Mouse (Mus musculus) limb, embryonic 10.5 days (tissue): ENCODE measurements around the gene Pnkd. TPM values are rescaled to one million over a fixed set of nuclear protein-coding genes. Genes with fewer than 3 reads are reported as not detected.

Experiments
- DNase-seq: peaks from one replicate; pipeline ENCODE4 v3.0.0-alpha.2; 2017; ENCODE audit warnings: low spot score
- H3K27ac ChIP-seq: fragments of 300-500 bp; sonication (generic); 2 replicates; pipeline ENCODE4 v1.5.1; 2016; ENCODE audit warnings: mild to moderate bottlenecking
- H3K27me3 ChIP-seq: fragments of 300-500 bp; sonication (generic); 2 replicates; pipeline ENCODE4 v1.6.1; 2016; ENCODE audit warnings: low read depth, mild to moderate bottlenecking; ENCODE audit not compliant: poor library complexity, severe bottlenecking
- H3K36me3 ChIP-seq: fragments of 300-500 bp; sonication (generic); 2 replicates; pipeline ENCODE4 v1.6.1; 2016; ENCODE audit warnings: mild to moderate bottlenecking, moderate library complexity
- H3K4me1 ChIP-seq: fragments of 300-500 bp; sonication (generic); 2 replicates; pipeline ENCODE4 v1.6.1; 2016
- H3K4me3 ChIP-seq: fragments of 300-500 bp; sonication (generic); 2 replicates; pipeline ENCODE4 v1.5.1; 2016; ENCODE audit warnings: mild to moderate bottlenecking, moderate library complexity
- H3K9me3 ChIP-seq: fragments of 300-500 bp; sonication (generic); replicated peaks from 2 replicates; pipeline ENCODE4 v1.6.1; 2016; ENCODE audit warnings: mild to moderate bottlenecking
- WGBS: fragments of 180-500 bp; shearing (Covaris S2); methylation state at CpG from one replicate; pipeline ENCODE4 v1.1.7; 2016; 5-methylcytosine and 5-hydroxymethylcytosine counted together
- polyA plus RNA-seq: library from polyadenylated mRNA; unstranded; fragments of >200 nt; fragmentation: Nextera tagmentation; extraction: Ambion mirVana; gene quantifications from 2 replicates; pipeline ENCODE4 v1.2.1, GENCODE M21; 2016

Pnkd gene
- 113 and 121 TPM in 2 replicates for polyA plus RNA-seq

- peaks cover 61% of the 10 kb centered on the region for H3K36me3 ChIP-seq
These were observed at the start of gene Pnkd, which contains the start of gene Aamp for GRCm38 (mm10) chr1:74284543-74285160. Gene Pnkd, plus strand, starts transcription at chr1:74284930. Gene Aamp, minus strand, starts transcription at chr1:74284738.

GRCm38 (mm10) chr1:74235938-74236589, 48.7 kb upstream of the Pnkd start, which contains the start of gene Arpc2:
Gene Arpc2, plus strand, starts transcription at chr1:74236084.
- Histone ChIP-seq H3K4me3 (peak within 1 kb of the TSS; percentile 95), H3K9me3 (no peaks in the 10 kb centered on the region), H3K36me3 (peaks cover 6% of the 10 kb centered on the region; the same call in 1 of the 2 replicates), H3K4me1 (peaks cover 26% of the 10 kb centered on the region), H3K27me3 (no peaks in the 10 kb centered on the region), H3K27ac (peak within 1 kb of the TSS; percentile 94)
- DNase-seq, result peak; percentile 99
- 2% methylated on average over 48 of the region's 55 CpGs for WGBS

More at GRCm38 (mm10) chr1:74284543-74285160, at the start of gene Pnkd, which contains the start of gene Aamp:
- Histone ChIP-seq H3K27me3 (no peaks in the 10 kb centered on the region), H3K27ac (peak within 1 kb of the TSS; percentile 85), H3K4me3 (peak within 1 kb of the TSS; percentile 78), H3K9me3 (no peaks in the 10 kb centered on the region), H3K4me1 (peaks cover 32% of the 10 kb centered on the region)
- peak; percentile 99 for DNase-seq
- under 1% methylated on average over 56 of the region's 56 CpGs for WGBS

- peak overlapping the region; percentile 95 for H3K4me3 ChIP-seq
- WGBS, result under 1% methylated on average over 46 of the region's 57 CpGs
- H3K4me1 ChIP-seq, result peaks cover 26% of the 10 kb centered on the region
- peak; percentile 71 for DNase-seq
- H3K27me3 ChIP-seq, result no peaks in the 10 kb centered on the region
- no peaks in the 10 kb centered on the region for H3K9me3 ChIP-seq
- peak overlapping the region; percentile 94 for H3K27ac ChIP-seq
- peaks cover 8% of the 10 kb centered on the region; the same call in 1 of the 2 replicates for H3K36me3 ChIP-seq
These were observed 48.0 kb upstream of the Pnkd start for GRCm38 (mm10) chr1:74236590-74237317.

- Histone ChIP-seq H3K27me3 (no peaks in the 10 kb centered on the region), H3K4me1 (peaks cover 26% of the 10 kb centered on the region), H3K4me3 (peak overlapping the region; percentile 95), H3K36me3 (peaks cover 16% of the 10 kb centered on the region), H3K9me3 (no peaks in the 10 kb centered on the region), H3K27ac (peak overlapping the region; percentile 94; the same call in 1 of the 2 replicates)
- DNase-seq, result no peak
- 56% methylated on average over 5 of the region's 5 CpGs for WGBS
These were observed 47.1 kb upstream of the Pnkd start for GRCm38 (mm10) chr1:74237671-74238070.

- WGBS, result 92% methylated on average over 1 of the region's 1 CpGs
These were observed 46.6 kb upstream of the Pnkd start for GRCm38 (mm10) chr1:74238136-74238535.

GRCm38 (mm10) chr1:74239162-74239561, 45.6 kb upstream of the Pnkd start:
- DNase-seq, result no peak
- Histone ChIP-seq H3K27ac (no peak overlapping the region), H3K4me3 (peak overlapping the region; percentile 26; the same call in 1 of the 2 replicates), H3K4me1 (peaks cover 26% of the 10 kb centered on the region), H3K27me3 (no peaks in the 10 kb centered on the region), H3K36me3 (peaks cover 20% of the 10 kb centered on the region), H3K9me3 (no peaks in the 10 kb centered on the region)
- WGBS, result 75% methylated on average over 7 of the region's 7 CpGs

More at GRCm38 (mm10) chr1:74238136-74238535, 46.6 kb upstream of the Pnkd start:
- Histone ChIP-seq H3K4me1 (peaks cover 26% of the 10 kb centered on the region), H3K27me3 (no peaks in the 10 kb centered on the region), H3K4me3 (peak overlapping the region; percentile 95), H3K9me3 (no peaks in the 10 kb centered on the region), H3K27ac (no peak overlapping the region), H3K36me3 (peaks cover 19% of the 10 kb centered on the region)
- DNase-seq, result no peak

- Histone ChIP-seq H3K4me3 (no peak overlapping the region; the same call in 1 of the 2 replicates), H3K4me1 (peaks cover 29% of the 10 kb centered on the region), H3K36me3 (peaks cover 20% of the 10 kb centered on the region), H3K27ac (no peak overlapping the region), H3K9me3 (no peaks in the 10 kb centered on the region), H3K27me3 (no peaks in the 10 kb centered on the region)
- DNase-seq, result no peak
- 74% methylated on average over 11 of the region's 11 CpGs for WGBS
These were observed 45.1 kb upstream of the Pnkd start for GRCm38 (mm10) chr1:74239618-74240017.

- no peak for DNase-seq
- peaks cover 20% of the 10 kb centered on the region for H3K36me3 ChIP-seq
- H3K4me3 ChIP-seq, result no peak overlapping the region
- H3K27ac ChIP-seq, result no peak overlapping the region
- peaks cover 32% of the 10 kb centered on the region for H3K4me1 ChIP-seq
- WGBS, result 85% methylated on average over 6 of the region's 6 CpGs
- no peaks in the 10 kb centered on the region for H3K9me3 ChIP-seq
- no peaks in the 10 kb centered on the region for H3K27me3 ChIP-seq
These were observed 44.4 kb upstream of the Pnkd start for GRCm38 (mm10) chr1:74240311-74240710.

- H3K9me3 ChIP-seq, result no peaks in the 10 kb centered on the region
- no peaks in the 10 kb centered on the region for H3K27me3 ChIP-seq
- 91% methylated on average over 4 of the region's 4 CpGs for WGBS
- DNase-seq, result no peak
- peaks cover 34% of the 10 kb centered on the region for H3K4me1 ChIP-seq
- no peak overlapping the region for H3K27ac ChIP-seq
- H3K36me3 ChIP-seq, result peaks cover 23% of the 10 kb centered on the region
- no peak overlapping the region for H3K4me3 ChIP-seq
These were observed 43.9 kb upstream of the Pnkd start for GRCm38 (mm10) chr1:74240832-74241231.

- H3K27ac ChIP-seq, result no peak overlapping the region
- H3K4me3 ChIP-seq, result no peak overlapping the region
- peaks cover 65% of the 10 kb centered on the region for H3K36me3 ChIP-seq
- WGBS, result 79% methylated on average over 2 of the region's 2 CpGs
- no peaks in the 10 kb centered on the region for H3K27me3 ChIP-seq
- DNase-seq, result no peak
- H3K4me1 ChIP-seq, result peaks cover 13% of the 10 kb centered on the region
- H3K9me3 ChIP-seq, result no peaks in the 10 kb centered on the region
These were observed 39.2 kb upstream of the Pnkd start for GRCm38 (mm10) chr1:74245525-74245924.

GRCm38 (mm10) chr1:74248799-74249198, 35.9 kb upstream of the Pnkd start:
- peaks cover 13% of the 10 kb centered on the region; the same call in 1 of the 2 replicates for H3K4me1 ChIP-seq
- DNase-seq, result no peak
- peaks cover 81% of the 10 kb centered on the region for H3K36me3 ChIP-seq
- no peak overlapping the region for H3K4me3 ChIP-seq
- H3K27me3 ChIP-seq, result no peaks in the 10 kb centered on the region
- WGBS, result 76% methylated on average over 1 of the region's 1 CpGs
- no peaks in the 10 kb centered on the region for H3K9me3 ChIP-seq
- no peak overlapping the region for H3K27ac ChIP-seq

- Histone ChIP-seq H3K4me1 (peaks cover 11% of the 10 kb centered on the region; the same call in 1 of the 2 replicates), H3K9me3 (no peaks in the 10 kb centered on the region), H3K4me3 (no peak overlapping the region), H3K36me3 (peaks cover 87% of the 10 kb centered on the region), H3K27me3 (no peaks in the 10 kb centered on the region), H3K27ac (no peak overlapping the region)
- whole genome bisulfite sequencing, result 83% methylated on average over 5 of the region's 5 CpGs
- no peak for DNase-seq
These were observed 35.3 kb upstream of the Pnkd start for GRCm38 (mm10) chr1:74249331-74249980.
